In the genomic region with DNA sequence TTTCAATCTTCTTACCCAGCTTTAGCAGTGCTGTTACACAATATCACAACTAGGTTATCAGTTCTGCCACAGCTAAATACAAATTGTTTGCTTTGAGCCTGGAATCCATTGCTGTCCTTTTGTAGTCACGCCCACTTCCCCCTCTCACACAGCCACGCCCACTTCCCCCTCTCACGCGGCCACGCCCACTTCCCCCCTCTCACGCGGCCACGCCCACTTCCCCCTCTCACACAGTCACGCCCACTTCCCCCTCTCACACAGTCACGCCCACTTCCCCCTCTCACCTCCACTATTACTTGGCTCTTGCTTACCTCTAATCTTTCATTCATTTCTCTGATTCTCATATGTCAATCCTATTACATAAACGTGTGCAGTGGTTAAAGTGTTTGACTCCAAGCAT, we compare ENCODE assay signal across 19 mouse cellular contexts. TPM values are rescaled to one million over a fixed set of nuclear protein-coding genes. Genes with fewer than 3 reads are reported as not detected.
A peak's percentile ranks its signal among the peaks of the same experiment; 100 is the strongest.
DNase-seq lines count a peak whose midpoint lies in the region; ATAC-seq and TF ChIP-seq lines count a peak whose summit lies in the region.
"Had no signal": no experiment of that assay in that cellular context is flagged by ENCODE, and none has a peak within 500 bp of the region (broad histone marks: within the 10 kb centered on the region; RNA-seq: fewer than 3 reads in every experiment).

No protein-coding gene starts in this region.

- H3K9me3 ChIP-seq in midbrain, embryonic 11.5 days (ENCODE audit: control insufficient read depth, low read length): no peaks in the 10 kb centered on the region
- H3K9me3 ChIP-seq in midbrain, embryonic 10.5 days (replicated peaks): no peaks in the 10 kb centered on the region
- no peaks in the 10 kb centered on the region for H3K9me3 ChIP-seq in stomach, postnatal 0 days (ENCODE audit: control insufficient read depth, low read length)
- H3K9me3 ChIP-seq: embryonic facial prominence, embryonic 15.5 days; midbrain, embryonic 12.5 days had no signal

- no peaks in the 10 kb centered on the region; the same call in 1 of the 2 replicates for H3K27me3 ChIP-seq in midbrain, embryonic 11.5 days (ENCODE audit: control insufficient read depth, insufficient read depth, low read length)
- H3K27me3 ChIP-seq in midbrain, embryonic 10.5 days (ENCODE audit: low read depth, poor library complexity, severe bottlenecking): peaks cover 30% of the 10 kb centered on the region
- no peaks in the 10 kb centered on the region; the same call in 1 of the 2 replicates for H3K27me3 ChIP-seq in stomach, postnatal 0 days (ENCODE audit: control insufficient read depth, insufficient read depth, low read length)

- DNase-seq in midbrain, embryonic 11.5 days (ENCODE audit: low spot score, missing footprints): peak; percentile 68
- no peak for DNase-seq in midbrain, embryonic 10.5 days (ENCODE audit: low spot score)
- DNase-seq in ES-CJ7 (ENCODE audit: low read depth, low spot score): peak; percentile 65
- peak; percentile 10 for DNase-seq in c-Kit-positive CD71-positive TER-119-positive erythroid progenitor cells, embryonic 14.5 days (ENCODE audit: low spot score)
- peak; percentile 25 for DNase-seq in stomach, postnatal 0 days (ENCODE audit: low spot score)
- DNase-seq in right cerebral cortex, postnatal 14 days: no peak
- DNase-seq in kidney, postnatal 4 days: no peak
- DNase-seq: cerebellum, adult 11-12 months; heart, postnatal 14 days; kidney, adult 8-10 months; kidney, postnatal 36 days; layer of hippocampus, postnatal 36 days; left cerebral cortex, postnatal 4 days; lung, postnatal 14 days had no signal

- no peak for ATAC-seq in midbrain, embryonic 11.5 days (ENCODE audit: low FRiP score)
- ATAC-seq in stomach, postnatal 0 days (ENCODE audit: low FRiP score, low TSS enrichment): no peak
- ATAC-seq: hindbrain, postnatal 0 days had no signal

- no peaks in the 10 kb centered on the region for H3K36me3 ChIP-seq in midbrain, embryonic 11.5 days (ENCODE audit: control insufficient read depth, insufficient read depth, low read length)
- H3K36me3 ChIP-seq in midbrain, embryonic 10.5 days: no peaks in the 10 kb centered on the region
- H3K36me3 ChIP-seq in stomach, postnatal 0 days (ENCODE audit: control insufficient read depth, insufficient read depth, low read length): no peaks in the 10 kb centered on the region
- H3K36me3 ChIP-seq: embryonic facial prominence, embryonic 15.5 days; midbrain, embryonic 12.5 days had no signal

- no peaks in the 10 kb centered on the region for H3K4me1 ChIP-seq in midbrain, embryonic 11.5 days (ENCODE audit: control insufficient read depth, insufficient read depth, low read length)
- H3K4me1 ChIP-seq in midbrain, embryonic 10.5 days: no peaks in the 10 kb centered on the region
- no peaks in the 10 kb centered on the region for H3K4me1 ChIP-seq in stomach, postnatal 0 days (replicated peaks; ENCODE audit: control insufficient read depth, insufficient read depth)
- H3K4me1 ChIP-seq: embryonic facial prominence, embryonic 15.5 days; midbrain, embryonic 12.5 days had no signal

- H3K4me3 ChIP-seq in midbrain, embryonic 11.5 days (ENCODE audit: low read depth, low read length): no peak overlapping the region
- H3K4me3 ChIP-seq in midbrain, embryonic 10.5 days: no peak overlapping the region
- no peak overlapping the region for H3K4me3 ChIP-seq in stomach, postnatal 0 days (ENCODE audit: low read depth, low read length)
- H3K4me3 ChIP-seq: embryonic facial prominence, embryonic 15.5 days; midbrain, embryonic 12.5 days had no signal

- no peak overlapping the region for H3K27ac ChIP-seq in midbrain, embryonic 11.5 days (ENCODE audit: low read depth, low read length)
- no peak overlapping the region for H3K27ac ChIP-seq in midbrain, embryonic 10.5 days (replicated peaks)
- no peak overlapping the region for H3K27ac ChIP-seq in stomach, postnatal 0 days (replicated peaks)
- H3K27ac ChIP-seq: embryonic facial prominence, embryonic 15.5 days; hindbrain, postnatal 0 days; liver, embryonic 14.5 days; midbrain, embryonic 12.5 days had no signal

- TF ChIP-seq EP300 in stomach, postnatal 0 days (optimal IDR thresholded peaks at IDR 0.05): no peak

- no peak for TF ChIP-seq CTCF in stomach, postnatal 0 days (IDR thresholded peaks at IDR 0.05; ENCODE audit: low read depth)

- H3K4me2 ChIP-seq in midbrain, embryonic 11.5 days: no peak overlapping the region
- no peak overlapping the region for H3K4me2 ChIP-seq in stomach, postnatal 0 days (replicated peaks; ENCODE audit: low read depth)
- H3K4me2 ChIP-seq: embryonic facial prominence, embryonic 15.5 days; midbrain, embryonic 12.5 days had no signal

- H3K9ac ChIP-seq in midbrain, embryonic 11.5 days (ENCODE audit: low read length): no peak overlapping the region
- no peak overlapping the region for H3K9ac ChIP-seq in stomach, postnatal 0 days (ENCODE audit: low read length)
- H3K9ac ChIP-seq: embryonic facial prominence, embryonic 15.5 days; liver, embryonic 14.5 days; midbrain, embryonic 12.5 days had no signal

- WGBS in midbrain, embryonic 11.5 days: 60% methylated on average over 11 of the region's 11 CpGs
- WGBS in midbrain, embryonic 10.5 days: 64% methylated on average over 11 of the region's 11 CpGs
- WGBS in stomach, postnatal 0 days: 50% methylated on average over 11 of the region's 11 CpGs

RNA-seq across cellular contexts. Expression of gene Hand2, which starts 15.8 kb away (rescaled TPM):
- polyA plus RNA-seq in midbrain, embryonic 11.5 days (2014; fragmentation: Nextera tagmentation; extraction: Ambion mirVana): not detected in 2 replicates
- polyA plus RNA-seq in midbrain, embryonic 10.5 days (2016; fragmentation: Nextera tagmentation; extraction: Ambion mirVana): not detected in 2 replicates
- 6.8 and 7.7 TPM in 2 replicates for polyA plus RNA-seq in stomach, postnatal 0 days (2015; fragmentation: Nextera tagmentation; extraction: Ambion mirVana)
- polyA plus RNA-seq: forebrain, embryonic 11.5 days; hindbrain, postnatal 0 days; midbrain, embryonic 12.5 days had no signal

Comparison
In these comparisons a context has a peak if more than half of its experiments do, and no peak if none do; other contexts are left out.
1. DNase-seq: peak in midbrain, embryonic 11.5 days (single experiment), ES-CJ7 (single experiment), c-Kit-positive CD71-positive TER-119-positive erythroid progenitor cells, embryonic 14.5 days (single experiment) and stomach, postnatal 0 days (single experiment); none in midbrain, embryonic 10.5 days (single experiment), right cerebral cortex, postnatal 14 days (single experiment) and kidney, postnatal 4 days (0 of 2).